Mouse (Mus musculus) midbrain, postnatal 0 days (tissue): ENCODE results near the gene Ptprm. TPM values are rescaled to one million over a fixed set of nuclear protein-coding genes. Genes with fewer than 3 reads are reported as not detected.

Experiments used
- ATAC-seq: fragments of 200-750 bp; cut with Nextera tagmentation; 2 replicates; pipeline ENCODE4 v1.8.0; 2017; ENCODE audit warnings: moderate number of reproducible peaks, mild to moderate bottlenecking, moderate TSS enrichment, moderate library complexity; ENCODE audit not compliant: low FRiP score
- DNase-seq: peaks from one replicate; pipeline ENCODE4 v3.0.0-alpha.2; 2015; ENCODE audit warnings: low spot score
- H3K27ac ChIP-seq: fragments of 300-500 bp; sonication (generic); 2 replicates; pipeline ENCODE4 v1.5.1; 2014; ENCODE audit warnings: low read depth, mild to moderate bottlenecking, low read length, mixed read lengths
- H3K27me3 ChIP-seq: fragments of 300-500 bp; sonication (generic); 2 replicates; pipeline ENCODE4 v1.6.1; 2014; ENCODE audit warnings: low read length, control low read depth, mixed read lengths; ENCODE audit not compliant: insufficient read depth
- H3K36me3 ChIP-seq: fragments of 300-500 bp; sonication (generic); 2 replicates; pipeline ENCODE4 v1.6.1; 2014; ENCODE audit warnings: low read length, control low read depth, mixed read lengths; ENCODE audit not compliant: insufficient read depth
- H3K4me1 ChIP-seq: fragments of 300-500 bp; sonication (generic); 2 replicates; pipeline ENCODE4 v1.6.1; 2014; ENCODE audit warnings: mild to moderate bottlenecking, control low read depth, antibody characterized with exemption, low read length, mixed read lengths; ENCODE audit not compliant: insufficient read depth
- H3K4me2 ChIP-seq: fragments of 300-500 bp; sonication (generic); 2 replicates; pipeline ENCODE4 v1.6.1; 2014; ENCODE audit warnings: low read depth, mild to moderate bottlenecking, low read length, mixed read lengths; ENCODE audit not compliant: poor library complexity, severe bottlenecking
- H3K4me3 ChIP-seq: fragments of 300-500 bp; sonication (generic); 2 replicates; pipeline ENCODE4 v1.5.1; 2014; ENCODE audit warnings: low read depth, mild to moderate bottlenecking, low read length, moderate library complexity
- H3K9ac ChIP-seq: fragments of 300-500 bp; sonication (generic); replicated peaks from 2 replicates; pipeline ENCODE4 v1.6.1; 2014; ENCODE audit warnings: mild to moderate bottlenecking, low read length, moderate library complexity, mixed read lengths; ENCODE audit not compliant: poor library complexity, severe bottlenecking
- H3K9me3 ChIP-seq: fragments of 300-500 bp; sonication (generic); 2 replicates; pipeline ENCODE4 v1.6.1; 2016; ENCODE audit warnings: low read length, control low read depth
- CTCF ChIP-seq: IDR thresholded peaks from 2 replicates; pipeline ENCODE4 v1.5.1; 2016; ENCODE audit warnings: antibody characterized with exemption, mild to moderate bottlenecking
- WGBS: fragments of 180-500 bp; shearing (Covaris S2); extraction: QIAGEN DNeasy Blood & Tissue Kit; methylation state at CpG from one replicate; pipeline ENCODE4 v1.1.7; 2014; 5-methylcytosine and 5-hydroxymethylcytosine counted together
- polyA plus RNA-seq: library from polyadenylated mRNA; unstranded; fragments of >200 nt; fragmentation: Nextera tagmentation; extraction: Ambion mirVana; gene quantifications from 2 replicates; pipeline ENCODE4 v1.2.1, GENCODE M21; 2015
- total RNA-seq: library from RNA; depleted of rRNA; stranded (reverse); fragments of >200 nt; gene quantifications from 2 replicates; pipeline ENCODE4 v1.2.3, GENCODE M21; 2014

Ptprm gene
- total and polyA plus RNA-seq, 2 experiments from 2014 or later, result 18.3 to 43.5 TPM

GRCm38 (mm10) chr17:67112679-67113078 is 241.6 kb downstream of the Ptprm start:
- 74% methylated on average over 3 of the region's 3 CpGs for WGBS
- no peak overlapping the region for H3K27ac ChIP-seq
- no peak for DNase-seq
- H3K9ac ChIP-seq, result no peak overlapping the region
- no peak overlapping the region for H3K4me3 ChIP-seq
- no peaks in the 10 kb centered on the region for H3K4me1 ChIP-seq
- no peak overlapping the region for H3K4me2 ChIP-seq
- ATAC-seq, result no peak
- no peak for TF ChIP-seq CTCF
- H3K36me3 ChIP-seq, result no peaks in the 10 kb centered on the region
- no peaks in the 10 kb centered on the region for H3K27me3 ChIP-seq
- no peaks in the 10 kb centered on the region for H3K9me3 ChIP-seq

- 89% methylated on average over 2 of the region's 2 CpGs for whole genome bisulfite sequencing
- no peak for TF ChIP-seq CTCF
- ATAC-seq, result no peak
Observed at GRCm38 (mm10) chr17:67106176-67106575, 248.1 kb downstream of the Ptprm start.

GRCm38 (mm10) chr17:67102051-67102450 is 252.2 kb downstream of the Ptprm start:
- no peaks in the 10 kb centered on the region for H3K27me3 ChIP-seq
- no peak overlapping the region for H3K27ac ChIP-seq
- 85% methylated on average over 6 of the region's 6 CpGs for WGBS
- ATAC-seq (no peak), DNase-seq (no peak)
- H3K4me1 ChIP-seq, result no peaks in the 10 kb centered on the region
- no peaks in the 10 kb centered on the region for H3K36me3 ChIP-seq
- no peaks in the 10 kb centered on the region for H3K9me3 ChIP-seq
- H3K9ac ChIP-seq, result no peak overlapping the region
- H3K4me3 ChIP-seq, result no peak overlapping the region
- H3K4me2 ChIP-seq, result no peak overlapping the region
- no peak for TF ChIP-seq CTCF

More at GRCm38 (mm10) chr17:67106176-67106575, 248.1 kb downstream of the Ptprm start:
- Histone ChIP-seq H3K4me2 (no peak overlapping the region), H3K9ac (no peak overlapping the region), H3K9me3 (no peaks in the 10 kb centered on the region), H3K4me1 (no peaks in the 10 kb centered on the region), H3K36me3 (no peaks in the 10 kb centered on the region), H3K4me3 (no peak overlapping the region), H3K27ac (no peak overlapping the region), H3K27me3 (no peaks in the 10 kb centered on the region)
- DNase-seq, result no peak

GRCm38 (mm10) chr17:67090997-67091396 is 263.3 kb downstream of the Ptprm start:
- Histone ChIP-seq H3K9ac (no peak overlapping the region), H3K9me3 (no peaks in the 10 kb centered on the region), H3K27ac (no peak overlapping the region), H3K36me3 (no peaks in the 10 kb centered on the region), H3K4me3 (no peak overlapping the region), H3K4me1 (peaks cover 6% of the 10 kb centered on the region; the same call in 1 of the 2 replicates), H3K4me2 (no peak overlapping the region), H3K27me3 (no peaks in the 10 kb centered on the region)
- DNase-seq (no peak), ATAC-seq (no peak)
- no peak for TF ChIP-seq CTCF
- 70% methylated on average over 5 of the region's 5 CpGs for WGBS

DNA sequence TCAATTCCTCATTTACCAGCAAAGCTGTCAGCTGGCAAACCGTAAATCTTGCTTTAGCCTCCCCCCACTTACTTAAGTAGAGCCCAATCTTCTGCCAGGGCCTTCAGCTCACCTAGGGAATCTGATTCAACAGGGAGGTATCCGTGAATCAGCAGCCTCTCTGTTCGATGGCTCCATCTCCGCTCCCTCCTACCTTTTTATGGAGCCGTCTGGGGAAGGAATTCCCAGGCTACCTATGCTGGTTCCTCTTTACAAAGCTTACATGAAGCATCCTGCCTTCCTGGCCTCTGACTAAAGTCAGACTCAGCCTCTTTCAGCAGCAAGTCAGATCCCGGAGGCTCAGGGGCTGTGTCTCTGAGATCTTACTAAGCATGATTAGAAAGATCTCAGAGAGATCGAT is 264.1 kb downstream of the Ptprm start:
- no peak for TF ChIP-seq CTCF
- Histone ChIP-seq H3K9me3 (no peaks in the 10 kb centered on the region), H3K9ac (no peak overlapping the region; the same call in 1 of the 2 replicates), H3K4me1 (peaks cover 6% of the 10 kb centered on the region; the same call in 1 of the 2 replicates), H3K4me3 (no peak overlapping the region), H3K27me3 (no peaks in the 10 kb centered on the region), H3K27ac (no peak overlapping the region), H3K36me3 (no peaks in the 10 kb centered on the region), H3K4me2 (no peak overlapping the region)
- DNase-seq (no peak), ATAC-seq (no peak)
- WGBS, result 80% methylated on average over 7 of the region's 7 CpGs

- Histone ChIP-seq H3K9me3 (no peaks in the 10 kb centered on the region), H3K27ac (no peak overlapping the region), H3K36me3 (no peaks in the 10 kb centered on the region), H3K27me3 (no peaks in the 10 kb centered on the region), H3K4me1 (peaks cover 6% of the 10 kb centered on the region; the same call in 1 of the 2 replicates), H3K4me2 (no peak overlapping the region), H3K9ac (no peak overlapping the region), H3K4me3 (no peak overlapping the region)
- DNase-seq (no peak), ATAC-seq (no peak)
- WGBS, result 87% methylated on average over 3 of the region's 3 CpGs
- no peak for TF ChIP-seq CTCF
Observed at GRCm38 (mm10) chr17:67089611-67090010, 264.6 kb downstream of the Ptprm start.
